Mouse (Mus musculus) frontal cortex, postnatal 36 days (tissue): ENCODE data around the gene Gm37240.
A peak's percentile ranks its signal among the peaks of the same experiment; 100 is the strongest.
"Not testable (repeated sequence)": the region's sequence is repeated elsewhere in the genome, so short reads cannot be mapped to it uniquely, and the experiment has no call there.

Source experiments
- DNase-seq, 2 experiments: peaks; one replicate each; pipeline ENCODE4 v3.0.0; 2022; ENCODE audit warnings: low spot score in 2 of 2

The Gm37240 gene

DNA sequence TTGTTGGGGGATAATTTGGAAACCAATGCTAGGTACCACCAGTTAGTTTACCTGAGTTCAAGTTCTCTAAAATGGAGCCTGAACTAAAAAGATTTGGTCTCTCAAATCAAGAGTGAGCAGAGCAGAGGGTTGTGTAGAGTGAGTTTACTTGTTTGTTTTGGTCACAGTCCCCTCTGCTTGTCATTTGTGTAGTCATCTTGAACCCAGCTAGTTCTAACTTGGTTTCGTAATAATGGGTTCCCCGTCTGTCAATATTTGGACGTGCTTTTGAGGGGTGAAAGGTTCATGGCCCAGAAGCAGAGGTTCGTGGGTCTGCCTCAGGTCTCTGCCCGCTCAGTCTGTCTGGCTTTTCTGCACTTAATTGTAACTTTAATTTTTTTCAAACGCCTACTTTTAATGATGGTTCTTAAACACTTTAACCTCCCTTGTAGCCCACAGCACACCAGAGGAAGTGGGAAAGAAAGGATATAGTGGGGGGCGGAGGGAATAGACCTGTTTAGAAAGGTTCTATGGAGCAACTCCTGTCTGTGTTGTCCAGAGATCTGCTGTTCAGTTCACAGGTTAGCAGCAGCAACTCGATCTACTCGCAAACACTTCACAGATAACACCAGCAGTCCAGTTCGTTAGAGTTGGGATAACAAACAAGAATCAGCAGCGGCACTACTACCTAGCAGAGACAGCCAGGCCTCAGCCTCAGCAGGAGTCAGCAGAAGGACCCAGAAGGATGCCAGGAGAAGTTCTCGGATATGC is 1237.6 kb downstream of the Gm37240 start:
- DNase-seq, result no peak

DNA sequence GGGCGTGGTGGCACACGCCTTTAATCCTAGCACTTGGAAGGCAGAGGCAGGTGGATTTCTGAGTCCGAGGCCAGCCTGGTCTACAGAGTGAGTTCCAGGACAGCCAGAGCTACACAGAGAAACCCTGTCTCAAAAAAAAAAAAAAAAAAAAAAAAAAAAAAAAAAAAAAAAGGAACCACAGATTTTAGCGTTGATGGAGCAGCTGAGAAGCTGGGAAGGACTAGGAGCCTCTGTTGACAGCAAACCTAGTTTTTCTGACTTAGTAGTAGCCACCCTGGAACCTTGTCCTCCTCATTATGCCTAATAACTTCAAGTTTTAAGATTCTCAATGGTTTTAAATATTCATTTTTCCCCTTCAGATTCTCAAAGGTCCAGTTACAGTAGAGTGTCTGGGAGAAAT is 1239.2 kb downstream of the Gm37240 start:
- DNase-seq, result not testable (repeated sequence)

DNA sequence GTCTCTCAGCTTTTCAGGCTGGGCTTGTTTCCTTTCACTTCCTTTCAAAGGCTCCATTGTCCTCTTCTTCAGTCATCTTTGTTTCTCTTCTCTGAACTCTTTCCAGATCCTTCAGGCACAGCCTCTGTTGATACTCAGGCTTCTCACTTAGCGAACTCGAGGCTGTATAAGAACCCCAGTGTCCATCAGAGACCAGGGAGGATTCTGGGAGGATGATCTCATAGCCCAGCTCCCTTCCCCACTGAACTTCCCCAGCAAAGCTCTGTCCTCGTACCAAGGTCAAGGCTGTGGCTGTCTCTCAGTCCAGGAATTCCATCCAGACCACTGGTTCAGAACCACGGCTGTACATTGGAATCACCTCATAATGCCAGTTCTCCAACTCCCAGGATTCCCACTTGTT is 1239.7 kb downstream of the Gm37240 start:
- DNase-seq, result no peak

- DNase-seq, result no peak
These were observed 1240.9 kb downstream of the Gm37240 start for GRCm38 (mm10) chr3:84646331-84646845.

GRCm38 (mm10) chr3:84646007-84646290 is 1241.4 kb downstream of the Gm37240 start:
- DNase-seq, result no peak

DNA sequence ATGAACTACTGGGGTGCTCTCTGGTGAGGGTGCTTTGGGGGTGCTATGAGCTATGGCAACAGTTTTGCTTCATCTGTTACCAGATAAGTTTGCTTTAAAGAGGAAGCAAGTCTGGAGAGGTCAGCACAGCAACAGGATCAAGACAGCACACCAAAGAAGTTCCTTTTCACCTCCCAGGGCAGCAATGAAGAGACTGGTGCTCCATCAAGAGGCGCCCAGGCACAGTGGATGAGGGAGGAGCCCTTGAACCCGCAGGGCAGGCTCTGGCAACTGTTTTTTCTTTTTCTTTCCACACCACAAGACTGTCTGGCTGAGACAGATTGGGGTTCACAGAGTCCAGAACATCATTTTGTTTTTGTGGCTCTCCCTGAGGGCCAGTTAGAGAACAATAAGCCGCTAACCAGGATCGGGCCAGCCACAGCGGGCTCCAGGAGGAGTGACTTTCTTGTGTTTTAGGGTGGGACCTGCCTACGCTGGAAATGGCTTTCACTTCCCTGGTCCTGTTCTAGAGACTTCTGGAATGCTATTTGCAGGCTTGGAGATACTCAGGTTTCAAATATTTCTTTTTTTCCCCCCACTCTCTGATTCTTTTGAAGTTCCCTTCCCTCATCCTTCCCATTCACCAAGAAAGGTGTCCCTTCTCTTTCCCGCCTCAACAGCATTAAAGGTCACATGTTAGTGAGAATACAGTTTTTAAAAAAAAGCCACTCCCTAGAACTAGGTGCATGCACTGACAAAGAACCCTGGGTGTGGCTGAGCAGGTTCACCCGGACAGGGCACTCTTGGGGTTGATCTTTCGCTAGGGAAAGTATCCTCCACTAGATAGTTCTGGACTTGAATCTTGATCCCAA is 1241.9 kb downstream of the Gm37240 start:
- no peak for DNase-seq

GRCm38 (mm10) chr3:84642942-84643341 is 1244.4 kb downstream of the Gm37240 start:
- DNase-seq, result no peak

- no peak for DNase-seq
These were observed 1245.9 kb downstream of the Gm37240 start for GRCm38 (mm10) chr3:84641391-84641790.

DNA sequence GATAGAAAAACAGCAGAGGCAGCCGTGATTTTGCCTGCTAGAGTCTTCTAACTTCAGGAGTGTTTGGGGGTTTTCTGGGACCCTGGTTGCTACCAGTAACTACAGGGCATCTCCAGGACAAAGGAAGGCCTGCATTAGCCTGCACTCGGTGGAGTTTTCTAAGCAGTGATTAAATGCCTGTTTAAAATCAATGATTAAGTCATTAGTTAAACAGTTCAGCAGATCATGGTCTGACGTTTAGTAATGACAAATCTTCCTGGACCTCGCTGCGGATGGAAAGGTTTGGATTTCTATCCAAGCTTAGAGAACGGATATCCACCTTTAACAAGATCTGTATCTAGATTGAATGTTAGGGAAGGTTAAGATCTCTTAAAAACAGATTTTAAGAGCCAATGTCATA is 1246.8 kb downstream of the Gm37240 start:
- DNase-seq, result no peak

DNA sequence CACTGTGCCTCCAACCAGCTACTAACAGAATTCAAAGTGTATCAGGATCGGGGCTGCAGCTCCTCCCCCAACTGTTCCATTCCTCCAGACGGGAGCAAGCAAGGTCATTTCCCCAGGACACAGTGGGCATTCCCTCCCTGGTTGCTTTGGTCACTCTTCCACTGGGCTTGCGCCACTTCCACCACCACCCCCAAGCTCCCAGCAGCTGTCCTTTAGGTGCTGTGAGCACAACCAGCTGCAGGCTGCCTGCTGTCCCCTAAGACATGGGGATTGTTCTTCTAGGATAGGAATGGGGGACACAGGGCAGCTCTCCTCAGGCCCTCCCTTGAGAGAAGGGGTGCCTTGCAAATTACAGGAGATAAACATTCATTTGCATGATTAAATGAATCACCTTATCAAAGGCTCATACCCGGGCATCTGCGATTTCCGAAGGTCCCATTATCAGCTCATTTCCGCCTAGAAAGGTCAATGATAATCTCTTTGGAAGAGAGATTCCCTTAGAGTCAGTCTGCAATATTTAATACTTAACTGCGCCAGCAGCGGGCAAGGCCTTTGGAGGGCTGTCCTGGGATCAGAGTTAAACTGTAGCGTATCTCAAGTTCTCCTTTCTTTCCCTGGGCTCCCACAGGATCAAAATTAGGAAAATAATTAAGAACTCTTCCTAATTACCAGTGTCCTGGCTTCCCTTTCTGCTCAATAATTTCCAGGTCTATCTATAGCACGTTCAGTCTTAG is 1247.4 kb downstream of the Gm37240 start:
- no peak for DNase-seq

GRCm38 (mm10) chr3:84638858-84639257 is 1248.5 kb downstream of the Gm37240 start:
- no peak for DNase-seq

- no peak for DNase-seq
These were observed 1249.3 kb downstream of the Gm37240 start for GRCm38 (mm10) chr3:84637890-84638578.

GRCm38 (mm10) chr3:84637095-84637494 is 1250.2 kb downstream of the Gm37240 start:
- DNase-seq, result no peak

DNA sequence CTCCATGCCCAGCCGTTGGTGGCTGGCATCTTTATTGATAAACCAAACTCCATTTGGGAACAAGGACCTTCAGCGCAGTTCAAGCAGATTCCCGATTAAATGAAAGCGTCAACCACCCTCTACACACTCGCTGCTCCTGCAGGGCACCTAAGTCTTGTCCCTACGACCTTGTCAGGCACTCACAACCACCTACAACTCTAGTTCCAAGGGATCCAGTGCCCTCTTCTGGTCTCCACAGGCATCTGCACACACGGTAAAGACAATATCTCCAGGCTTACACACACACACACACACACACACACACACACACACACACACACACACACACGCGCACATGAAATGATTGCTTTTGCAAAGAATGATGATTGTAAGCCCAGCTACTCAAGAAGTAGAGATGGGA is 1255.7 kb downstream of the Gm37240 start:
- DNase-seq, result no peak

GRCm38 (mm10) chr3:84622026-84622425 is 1265.3 kb downstream of the Gm37240 start:
- DNase-seq, result no peak

GRCm38 (mm10) chr3:84619725-84620124 is 1267.6 kb downstream of the Gm37240 start:
- no peak for DNase-seq

- no peak for DNase-seq
These were observed 1268.3 kb downstream of the Gm37240 start for GRCm38 (mm10) chr3:84619056-84619455.

DNA sequence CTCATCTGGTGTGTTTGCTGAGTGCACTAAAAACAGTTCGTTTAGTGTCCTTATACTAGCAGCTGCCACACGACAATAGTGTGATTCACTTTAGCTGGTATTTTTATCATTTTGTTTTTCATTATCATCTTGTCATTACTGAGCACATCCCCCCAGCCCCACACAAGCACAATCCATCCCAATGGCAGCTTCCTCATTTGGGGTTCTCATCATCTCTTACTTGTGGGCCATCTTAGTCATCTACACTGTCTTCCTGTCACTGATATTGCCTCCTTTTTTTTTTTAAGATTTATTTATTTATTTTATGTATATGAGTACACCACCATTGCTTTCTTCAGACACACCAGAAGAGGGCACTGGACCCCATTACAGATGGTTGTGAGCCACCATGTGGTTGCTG is 1268.7 kb downstream of the Gm37240 start:
- DNase-seq, result no peak

GRCm38 (mm10) chr3:84615856-84616225 is 1271.5 kb downstream of the Gm37240 start:
- no peak for DNase-seq

DNA sequence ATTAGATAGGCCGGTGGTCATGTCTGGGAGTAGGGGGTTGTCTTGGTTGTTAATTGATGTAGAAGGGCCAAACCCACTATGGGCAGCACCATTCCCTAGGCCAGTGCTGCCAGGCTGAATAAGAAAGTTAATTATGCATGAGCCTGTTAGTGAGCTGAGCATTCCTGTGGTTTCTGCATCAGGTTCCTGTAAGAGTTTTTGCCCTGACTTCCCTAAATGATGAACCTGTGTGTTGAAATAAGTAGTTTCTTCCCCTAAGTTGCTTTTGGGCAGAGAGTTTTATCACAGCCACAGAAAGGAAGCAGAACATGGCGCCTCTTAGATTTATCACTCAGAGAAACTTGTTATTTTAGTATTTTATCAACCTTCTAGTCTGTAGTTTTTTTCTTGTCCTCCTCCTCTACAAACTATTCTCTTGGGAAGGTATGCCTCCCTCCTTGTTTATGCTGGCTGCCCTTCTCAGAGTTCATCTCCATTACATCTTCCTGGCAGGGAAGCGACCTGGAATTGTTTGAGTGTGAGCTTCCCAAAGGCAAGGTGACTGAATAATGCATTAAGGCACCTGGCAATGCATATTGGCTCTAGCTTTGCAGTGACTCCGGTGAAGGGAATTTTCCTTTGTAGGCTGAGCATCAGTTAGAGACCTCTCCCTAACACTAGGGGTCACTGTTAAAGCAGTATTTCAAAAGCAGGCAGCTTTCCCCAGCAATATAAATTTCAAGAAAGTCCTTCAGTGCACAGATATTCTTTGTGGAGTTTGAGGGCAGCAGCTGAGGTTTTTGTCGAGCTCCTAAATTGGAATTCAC is 1272.1 kb downstream of the Gm37240 start:
- DNase-seq, result peak; percentile 8 to 43

GRCm38 (mm10) chr3:84610183-84610710 is 1277.1 kb downstream of the Gm37240 start:
- no peak for DNase-seq
